ENCODE assay signal across 8 mouse cellular contexts in genomic region chr10:41004044-41004689, GRCm38 (mm10).
DNase-seq lines count a peak whose midpoint lies in the region; ATAC-seq and TF ChIP-seq lines count a peak whose summit lies in the region.

No protein-coding gene starts in this region.

- H3K4me3 ChIP-seq in embryonic facial prominence, embryonic 14.5 days (ENCODE audit: low read depth, low read length): no peak overlapping the region
- no peak overlapping the region for H3K4me3 ChIP-seq in heart, embryonic 10.5 days
- H3K4me3 ChIP-seq in kidney, embryonic 15.5 days (replicated peaks): no peak overlapping the region
- H3K4me3 ChIP-seq in limb, embryonic 13.5 days: no peak overlapping the region
- no peak overlapping the region for H3K4me3 ChIP-seq in midbrain, postnatal 0 days (ENCODE audit: low read depth, low read length)
- no peak overlapping the region for H3K4me3 ChIP-seq in stomach, embryonic 14.5 days (ENCODE audit: low read depth, low read length)

- DNase-seq in B cell, adult 2 months: peak; percentile 45 to 46
- DNase-seq in adrenal gland, postnatal 36 days: peak; percentile 70 to 77
- DNase-seq in embryonic facial prominence, embryonic 14.5 days (ENCODE audit: low spot score): peak; percentile 95
- peak; percentile 85 for DNase-seq in heart, embryonic 10.5 days (ENCODE audit: low spot score)
- DNase-seq in midbrain, postnatal 0 days (ENCODE audit: low spot score): peak; percentile 96

- no peak overlapping the region for H3K27ac ChIP-seq in embryonic facial prominence, embryonic 14.5 days (replicated peaks; ENCODE audit: low read depth, low read length)
- H3K27ac ChIP-seq in heart, embryonic 10.5 days: no peak overlapping the region
- H3K27ac ChIP-seq in kidney, embryonic 15.5 days: no peak overlapping the region
- H3K27ac ChIP-seq in limb, embryonic 13.5 days: no peak overlapping the region
- no peak overlapping the region for H3K27ac ChIP-seq in midbrain, postnatal 0 days (ENCODE audit: low read depth, low read length)
- no peak overlapping the region for H3K27ac ChIP-seq in stomach, embryonic 14.5 days (ENCODE audit: low read length)

- H3K36me3 ChIP-seq in embryonic facial prominence, embryonic 14.5 days (ENCODE audit: control insufficient read depth, insufficient read depth, low read length): no peaks in the 10 kb centered on the region
- H3K36me3 ChIP-seq in heart, embryonic 10.5 days: no peaks in the 10 kb centered on the region
- no peaks in the 10 kb centered on the region for H3K36me3 ChIP-seq in kidney, embryonic 15.5 days
- no peaks in the 10 kb centered on the region for H3K36me3 ChIP-seq in limb, embryonic 13.5 days
- no peaks in the 10 kb centered on the region for H3K36me3 ChIP-seq in midbrain, postnatal 0 days (ENCODE audit: insufficient read depth, low read length)
- H3K36me3 ChIP-seq in stomach, embryonic 14.5 days (ENCODE audit: control insufficient read depth, insufficient read depth, low read length): no peaks in the 10 kb centered on the region

- 26% methylated on average over 7 of the region's 7 CpGs for WGBS in embryonic facial prominence, embryonic 14.5 days
- 29% methylated on average over 7 of the region's 7 CpGs for WGBS in heart, embryonic 10.5 days
- 28% methylated on average over 7 of the region's 7 CpGs for WGBS in kidney, embryonic 15.5 days
- WGBS in limb, embryonic 13.5 days: 30% methylated on average over 7 of the region's 7 CpGs
- WGBS in midbrain, postnatal 0 days: 28% methylated on average over 7 of the region's 7 CpGs
- 27% methylated on average over 7 of the region's 7 CpGs for WGBS in stomach, embryonic 14.5 days

- H3K9me3 ChIP-seq in embryonic facial prominence, embryonic 14.5 days (ENCODE audit: control insufficient read depth, low read length): no peaks in the 10 kb centered on the region
- no peaks in the 10 kb centered on the region for H3K9me3 ChIP-seq in heart, embryonic 10.5 days
- H3K9me3 ChIP-seq in kidney, embryonic 15.5 days (replicated peaks): no peaks in the 10 kb centered on the region
- no peaks in the 10 kb centered on the region for H3K9me3 ChIP-seq in limb, embryonic 13.5 days
- H3K9me3 ChIP-seq in midbrain, postnatal 0 days (ENCODE audit: low read length): no peaks in the 10 kb centered on the region
- H3K9me3 ChIP-seq in stomach, embryonic 14.5 days (ENCODE audit: control insufficient read depth, low read depth, low read length): no peaks in the 10 kb centered on the region

- H3K4me1 ChIP-seq in embryonic facial prominence, embryonic 14.5 days (ENCODE audit: control insufficient read depth, insufficient read depth, low read length): no peaks in the 10 kb centered on the region
- H3K4me1 ChIP-seq in heart, embryonic 10.5 days: no peaks in the 10 kb centered on the region
- H3K4me1 ChIP-seq in kidney, embryonic 15.5 days: no peaks in the 10 kb centered on the region
- H3K4me1 ChIP-seq in limb, embryonic 13.5 days: no peaks in the 10 kb centered on the region
- no peaks in the 10 kb centered on the region for H3K4me1 ChIP-seq in midbrain, postnatal 0 days (ENCODE audit: insufficient read depth, low read length)
- H3K4me1 ChIP-seq in stomach, embryonic 14.5 days (ENCODE audit: control insufficient read depth, insufficient read depth, low read length): no peaks in the 10 kb centered on the region

- no peak overlapping the region for H3K4me2 ChIP-seq in embryonic facial prominence, embryonic 14.5 days (ENCODE audit: low read depth, low read length)
- H3K4me2 ChIP-seq in kidney, embryonic 15.5 days: no peak overlapping the region
- no peak overlapping the region for H3K4me2 ChIP-seq in limb, embryonic 13.5 days (replicated peaks)
- no peak overlapping the region for H3K4me2 ChIP-seq in midbrain, postnatal 0 days (ENCODE audit: low read depth, low read length, poor library complexity, severe bottlenecking)
- H3K4me2 ChIP-seq in stomach, embryonic 14.5 days (replicated peaks; ENCODE audit: low read depth, low read length): no peak overlapping the region

- ATAC-seq in embryonic facial prominence, embryonic 14.5 days (ENCODE audit: low read depth): peak; percentile 89
- peak; percentile 85 for ATAC-seq in kidney, embryonic 15.5 days (replicated peaks; ENCODE audit: low FRiP score)
- ATAC-seq in limb, embryonic 13.5 days (ENCODE audit: low FRiP score, low read depth): peak; percentile 82; the same call in 1 of the 2 replicates
- ATAC-seq in midbrain, postnatal 0 days (ENCODE audit: low FRiP score): peak; percentile 86
- peak; percentile 71; the same call in 1 of the 2 replicates for ATAC-seq in stomach, embryonic 14.5 days (ENCODE audit: insufficient number of reproducible peaks, insufficient read depth, low FRiP score, low read depth)

- no peaks in the 10 kb centered on the region for H3K27me3 ChIP-seq in embryonic facial prominence, embryonic 14.5 days (replicated peaks; ENCODE audit: control insufficient read depth, insufficient read depth, low read length)
- no peaks in the 10 kb centered on the region for H3K27me3 ChIP-seq in heart, embryonic 10.5 days (ENCODE audit: insufficient read depth, poor library complexity, severe bottlenecking)
- no peaks in the 10 kb centered on the region for H3K27me3 ChIP-seq in kidney, embryonic 15.5 days
- H3K27me3 ChIP-seq in limb, embryonic 13.5 days: no peaks in the 10 kb centered on the region
- no peaks in the 10 kb centered on the region for H3K27me3 ChIP-seq in midbrain, postnatal 0 days (ENCODE audit: insufficient read depth, low read length)
- no peaks in the 10 kb centered on the region for H3K27me3 ChIP-seq in stomach, embryonic 14.5 days (ENCODE audit: control insufficient read depth, insufficient read depth, low read length)

- no peak overlapping the region for H3K9ac ChIP-seq in embryonic facial prominence, embryonic 14.5 days (ENCODE audit: low read depth, low read length)
- H3K9ac ChIP-seq in kidney, embryonic 15.5 days: no peak overlapping the region
- no peak overlapping the region for H3K9ac ChIP-seq in limb, embryonic 13.5 days
- H3K9ac ChIP-seq in midbrain, postnatal 0 days (replicated peaks; ENCODE audit: low read length, poor library complexity, severe bottlenecking): no peak overlapping the region
- no peak overlapping the region for H3K9ac ChIP-seq in stomach, embryonic 14.5 days (replicated peaks; ENCODE audit: low read depth, low read length)

- peak; percentile 97 for TF ChIP-seq CTCF in midbrain, postnatal 0 days (IDR thresholded peaks at IDR 0.05)

Comparison
In these comparisons a context has a peak if more than half of its experiments do, and no peak if none do; other contexts are left out.
1. DNase-seq: peak in every context shown above with its lines; median percentile 96 in midbrain, postnatal 0 days; 95 in embryonic facial prominence, embryonic 14.5 days; 85 in heart, embryonic 10.5 days; 74 in adrenal gland, postnatal 36 days; 46 in B cell, adult 2 months.